Mouse (Mus musculus): ENCODE data around the gene Asprv1. TPM values are rescaled to one million over a fixed set of nuclear protein-coding genes. Genes with fewer than 3 reads are reported as not detected.

The Asprv1 gene
- 1 to 10 TPM in 1 of 2 experiments, under 1 TPM in 1; 0.60 to 1.1 TPM for total RNA-seq (2021)
- long read RNA-seq, experiment 1, partial matches to known transcripts, result 0 of 3 reads
- long read RNA-seq, experiment 1, other reads (novel, unspliced or antisense), result 0 of 3 reads
- long read RNA-seq, experiment 2, result 0 reads

- no peak for DNase-seq
Measured at GRCm38 (mm10) chr6:86627946-86628345, at the start of gene Asprv1. TSS of gene Asprv1 (plus strand) at chr6:86628164.

- peak; percentile 74 for DNase-seq
Measured at GRCm38 (mm10) chr6:86578396-86578795, 49.6 kb upstream of the Asprv1 start.

- DNase-seq, result peak; percentile 34
Measured at GRCm38 (mm10) chr6:86579066-86579784, 48.7 kb upstream of the Asprv1 start.

- no peak for DNase-seq
Measured at GRCm38 (mm10) chr6:86579926-86580325, 48.0 kb upstream of the Asprv1 start.

GRCm38 (mm10) chr6:86583141-86583540, 44.8 kb upstream of the Asprv1 start:
- no peak for DNase-seq

GRCm38 (mm10) chr6:86583601-86584215, 44.3 kb upstream of the Asprv1 start:
- DNase-seq, result no peak

GRCm38 (mm10) chr6:86584296-86585015, 43.5 kb upstream of the Asprv1 start:
- DNase-seq, result peak; percentile 73

- peak; percentile 91 for DNase-seq
Measured at GRCm38 (mm10) chr6:86585070-86585600, 42.8 kb upstream of the Asprv1 start.

- DNase-seq, result no peak
Measured at GRCm38 (mm10) chr6:86586070-86586469, 41.9 kb upstream of the Asprv1 start.

- no peak for DNase-seq
Measured at GRCm38 (mm10) chr6:86588429-86588828, 39.5 kb upstream of the Asprv1 start.

- no peak for DNase-seq
Measured at GRCm38 (mm10) chr6:86593146-86593897, 34.6 kb upstream of the Asprv1 start.

- DNase-seq, result peak; percentile 34
Measured at GRCm38 (mm10) chr6:86594636-86595035, 33.3 kb upstream of the Asprv1 start.

GRCm38 (mm10) chr6:86595865-86596440, 32.0 kb upstream of the Asprv1 start:
- no peak for DNase-seq

GRCm38 (mm10) chr6:86598742-86599193, 29.2 kb upstream of the Asprv1 start:
- no peak for DNase-seq

GRCm38 (mm10) chr6:86599197-86599596, 28.8 kb upstream of the Asprv1 start:
- peak; percentile 93 for DNase-seq

- peak; percentile 74 for DNase-seq
Measured at GRCm38 (mm10) chr6:86599951-86600414, 28.0 kb upstream of the Asprv1 start.

- no peak for DNase-seq
Measured at GRCm38 (mm10) chr6:86605260-86605659, 22.7 kb upstream of the Asprv1 start.

GRCm38 (mm10) chr6:86606289-86606688, 21.7 kb upstream of the Asprv1 start:
- DNase-seq, result no peak

- DNase-seq, result no peak
Measured at GRCm38 (mm10) chr6:86607471-86607870, 20.5 kb upstream of the Asprv1 start.

GRCm38 (mm10) chr6:86609235-86609634, 18.7 kb upstream of the Asprv1 start:
- no peak for DNase-seq

- DNase-seq, result peak; percentile 65
Measured at GRCm38 (mm10) chr6:86610714-86611113, 17.2 kb upstream of the Asprv1 start.
